Mouse (Mus musculus) thymus, adult 2 months (tissue): ENCODE results near the gene Cep290.

Source experiments
- CTCF ChIP-seq: fragments of 200-500 bp; IDR thresholded peaks from 2 replicates; pipeline ENCODE4 v1.5.1; 2012; ENCODE audit warnings: mild to moderate bottlenecking, control low read depth, low read length, moderate library complexity, borderline replicate concordance; ENCODE audit not compliant: control insufficient read depth, poor library complexity, insufficient read depth; ENCODE audit errors: extremely low read depth
- POLR2A ChIP-seq: fragments of 200-500 bp; IDR thresholded peaks from 2 replicates; pipeline ENCODE4 v1.6.1; 2012; ENCODE audit warnings: mild to moderate bottlenecking, low read length, control low read depth, moderate library complexity; ENCODE audit not compliant: control insufficient read depth, poor library complexity, insufficient read depth; ENCODE audit errors: extremely low read depth

GRCm38 (mm10) chr10:100498309-100498708 is 11.0 kb downstream of the Cep290 start:
- TF ChIP-seq CTCF, result no peak
- TF ChIP-seq POLR2A, result no peak
